Mouse (Mus musculus): ENCODE data around the gene Gm49711. TPM values are rescaled to one million over a fixed set of nuclear protein-coding genes. Genes with fewer than 3 reads are reported as not detected.

Gene Gm49711
- total RNA-seq, 2 experiments from 2014 or later = not detected

Other genes starting within 250 kb of the Gm49711 start
- 10 to 100 TPM; 46.2 to 62.5 TPM for gene Mrps6, start within 50 bp of the Gm49711 start, total RNA-seq (2021)
- 10 to 100 TPM; 15.1 to 17.6 TPM for gene Slc5a3, start within 50 bp of the Gm49711 start, total RNA-seq (2021)
- 1 to 10 TPM in 1 of 2 experiments, under 1 TPM in 1; 0.52 to 7.6 TPM for gene Kcne2, start 234.1 kb downstream of the Gm49711 start, total RNA-seq (2021)
- gene Smim11, start 243.0 kb downstream of the Gm49711 start, total RNA-seq (2021) = 10 to 100 TPM; 12.9 to 17.9 TPM